Mouse (Mus musculus): ENCODE data around the gene Prss33. TPM values are rescaled to one million over a fixed set of nuclear protein-coding genes. Genes with fewer than 3 reads are reported as not detected.

Prss33 gene
- polyA plus RNA-seq, 1 experiment, result not detected

- peak overlapping the region; percentile 98 for H3K27ac ChIP-seq (ENCODE audit: control insufficient read depth, insufficient read depth, low read depth, low read length, poor library complexity)
- WGBS, result under 1% methylated on average over 58 of the region's 60 CpGs
- peak overlapping the region; percentile 64 for H3K4me3 ChIP-seq (replicated peaks; ENCODE audit: control insufficient read depth, low read depth, low read length)
- TF ChIP-seq POLR2A (IDR thresholded peaks at IDR 0.05; ENCODE audit: borderline replicate concordance, control insufficient read depth, low read depth, low read length) (peak; percentile 92; the same call in 1 of the 2 replicates), CTCF (IDR thresholded peaks at IDR 0.05; ENCODE audit: control insufficient read depth, insufficient read depth, low read length) (no peak; the same call in 1 of the 2 replicates)
- H3K4me1 ChIP-seq (ENCODE audit: control insufficient read depth, insufficient read depth, low read length), result peaks cover 1% of the 10 kb centered on the region; the same call in 1 of the 2 replicates
These were observed 33.0 kb downstream of the Prss33 start for GRCm38 (mm10) chr17:23802746-23803365.

GRCm38 (mm10) chr17:23801627-23802026, 34.2 kb downstream of the Prss33 start:
- no peak overlapping the region for H3K27ac ChIP-seq (ENCODE audit: control insufficient read depth, insufficient read depth, low read depth, low read length, poor library complexity)
- peaks cover 1% of the 10 kb centered on the region; the same call in 1 of the 2 replicates for H3K4me1 ChIP-seq (ENCODE audit: control insufficient read depth, insufficient read depth, low read length)
- H3K4me3 ChIP-seq (replicated peaks; ENCODE audit: control insufficient read depth, low read depth, low read length), result no peak overlapping the region
- 94% methylated on average over 10 of the region's 10 CpGs for WGBS
- TF ChIP-seq CTCF (IDR thresholded peaks at IDR 0.05; ENCODE audit: control insufficient read depth, insufficient read depth, low read length), result no peak
- TF ChIP-seq POLR2A (IDR thresholded peaks at IDR 0.05; ENCODE audit: borderline replicate concordance, control insufficient read depth, low read depth, low read length), result no peak

- H3K4me3 ChIP-seq (replicated peaks; ENCODE audit: control insufficient read depth, low read depth, low read length), result no peak overlapping the region
- 11% methylated on average over 7 of the region's 7 CpGs for WGBS
- TF ChIP-seq POLR2A (IDR thresholded peaks at IDR 0.05; ENCODE audit: borderline replicate concordance, control insufficient read depth, low read depth, low read length), result no peak
- no peak for TF ChIP-seq CTCF (IDR thresholded peaks at IDR 0.05; ENCODE audit: control insufficient read depth, insufficient read depth, low read length)
- H3K4me1 ChIP-seq (ENCODE audit: control insufficient read depth, insufficient read depth, low read length), result no peaks in the 10 kb centered on the region
- no peak overlapping the region for H3K27ac ChIP-seq (ENCODE audit: control insufficient read depth, insufficient read depth, low read depth, low read length, poor library complexity)
These were observed 38.5 kb downstream of the Prss33 start for GRCm38 (mm10) chr17:23797316-23797715.

GRCm38 (mm10) chr17:23795323-23795722, 40.5 kb downstream of the Prss33 start:
- Histone ChIP-seq H3K4me1 (ENCODE audit: control insufficient read depth, insufficient read depth, low read length) (no peaks in the 10 kb centered on the region; the same call in 1 of the 2 replicates), H3K27ac (ENCODE audit: control insufficient read depth, insufficient read depth, low read depth, low read length, poor library complexity) (no peak overlapping the region), H3K4me3 (replicated peaks; ENCODE audit: control insufficient read depth, low read depth, low read length) (no peak overlapping the region)
- TF ChIP-seq CTCF (IDR thresholded peaks at IDR 0.05; ENCODE audit: control insufficient read depth, insufficient read depth, low read length), result no peak
- WGBS, result 93% methylated on average over 8 of the region's 8 CpGs

GRCm38 (mm10) chr17:23791079-23791357, 44.8 kb downstream of the Prss33 start:
- 3% methylated on average over 2 of the region's 2 CpGs for WGBS
- Histone ChIP-seq H3K4me3 (replicated peaks; ENCODE audit: control insufficient read depth, low read depth, low read length) (peak overlapping the region; percentile 63), H3K27ac (ENCODE audit: control insufficient read depth, insufficient read depth, low read depth, low read length, poor library complexity) (no peak overlapping the region), H3K4me1 (ENCODE audit: control insufficient read depth, insufficient read depth, low read length) (peaks cover 2% of the 10 kb centered on the region; the same call in 1 of the 2 replicates)
- TF ChIP-seq CTCF (IDR thresholded peaks at IDR 0.05; ENCODE audit: control insufficient read depth, insufficient read depth, low read length) (no peak), POLR2A (IDR thresholded peaks at IDR 0.05; ENCODE audit: borderline replicate concordance, control insufficient read depth, low read depth, low read length) (no peak)

- no peak for TF ChIP-seq CTCF (IDR thresholded peaks at IDR 0.05; ENCODE audit: control insufficient read depth, insufficient read depth, low read length)
- TF ChIP-seq POLR2A (IDR thresholded peaks at IDR 0.05; ENCODE audit: borderline replicate concordance, control insufficient read depth, low read depth, low read length), result peak; percentile 86; the same call in 1 of the 2 replicates
- WGBS, result 2% methylated on average over 29 of the region's 29 CpGs
- H3K4me1 ChIP-seq (ENCODE audit: control insufficient read depth, insufficient read depth, low read length), result peaks cover 2% of the 10 kb centered on the region; the same call in 1 of the 2 replicates
- peak within 1 kb of the TSS; percentile 63 for H3K4me3 ChIP-seq (replicated peaks; ENCODE audit: control insufficient read depth, low read depth, low read length)
- H3K27ac ChIP-seq (ENCODE audit: control insufficient read depth, insufficient read depth, low read depth, low read length, poor library complexity), result no peak within 1 kb of the TSS
These were observed 45.4 kb downstream of the Prss33 start, which contains the start of gene Srrm2 for GRCm38 (mm10) chr17:23790269-23791078. Gene Srrm2 (plus strand): TSS chr17:23790532.

- H3K4me3 ChIP-seq (replicated peaks; ENCODE audit: control insufficient read depth, low read depth, low read length), result peak overlapping the region; percentile 63
- 5% methylated on average over 8 of the region's 8 CpGs for WGBS
- H3K27ac ChIP-seq (ENCODE audit: control insufficient read depth, insufficient read depth, low read depth, low read length, poor library complexity), result no peak overlapping the region
- H3K4me1 ChIP-seq (ENCODE audit: control insufficient read depth, insufficient read depth, low read length), result peaks cover 2% of the 10 kb centered on the region; the same call in 1 of the 2 replicates
- TF ChIP-seq CTCF (IDR thresholded peaks at IDR 0.05; ENCODE audit: control insufficient read depth, insufficient read depth, low read length) (no peak), POLR2A (IDR thresholded peaks at IDR 0.05; ENCODE audit: borderline replicate concordance, control insufficient read depth, low read depth, low read length) (no peak)
These were observed 46.0 kb downstream of the Prss33 start for GRCm38 (mm10) chr17:23789749-23790268.

- no peak overlapping the region for H3K4me3 ChIP-seq (replicated peaks; ENCODE audit: control insufficient read depth, low read depth, low read length)
- WGBS, result 79% methylated on average over 4 of the region's 4 CpGs
- H3K27ac ChIP-seq (ENCODE audit: control insufficient read depth, insufficient read depth, low read depth, low read length, poor library complexity), result no peak overlapping the region
- TF ChIP-seq POLR2A (IDR thresholded peaks at IDR 0.05; ENCODE audit: borderline replicate concordance, control insufficient read depth, low read depth, low read length), result no peak
- no peak for TF ChIP-seq CTCF (IDR thresholded peaks at IDR 0.05; ENCODE audit: control insufficient read depth, insufficient read depth, low read length)
- H3K4me1 ChIP-seq (ENCODE audit: control insufficient read depth, insufficient read depth, low read length), result peaks cover 2% of the 10 kb centered on the region; the same call in 1 of the 2 replicates
These were observed 46.9 kb downstream of the Prss33 start for GRCm38 (mm10) chr17:23788973-23789372.
